11 mouse cellular contexts compared by ENCODE assay signal in genomic region chr12:98741011-98741501, GRCm38 (mm10). TPM values are rescaled to one million over a fixed set of nuclear protein-coding genes. Genes with fewer than 3 reads are reported as not detected.
DNase-seq lines count a peak whose midpoint lies in the region; ATAC-seq and TF ChIP-seq lines count a peak whose summit lies in the region.
"Had no signal": no experiment of that assay in that cellular context is flagged by ENCODE, and none has a peak within 500 bp of the region (broad histone marks: within the 10 kb centered on the region; RNA-seq: fewer than 3 reads in every experiment).

No protein-coding gene starts in this region.

- peaks cover 7% of the 10 kb centered on the region; the same call in 1 of the 2 replicates for H3K4me1 ChIP-seq in intestine, embryonic 14.5 days (replicated peaks; ENCODE audit: control insufficient read depth, insufficient read depth, low read length)
- H3K4me1 ChIP-seq in intestine, postnatal 0 days (replicated peaks; ENCODE audit: control insufficient read depth, insufficient read depth, low read length): no peaks in the 10 kb centered on the region
- peaks cover 8% of the 10 kb centered on the region for H3K4me1 ChIP-seq in embryonic facial prominence, embryonic 15.5 days
- H3K4me1 ChIP-seq in liver, embryonic 16.5 days (ENCODE audit: control insufficient read depth, low read depth, low read length): 0 out of 2 replicates have a peak, but pooled peaks cover under 1% of the 10 kb centered on the region

- TF ChIP-seq CTCF in intestine, postnatal 0 days (IDR thresholded peaks at IDR 0.05; ENCODE audit: low read depth): no peak
- no peak for TF ChIP-seq CTCF in left cerebral cortex, adult 2 months (IDR thresholded peaks at IDR 0.05)

- no peak overlapping the region for H3K4me3 ChIP-seq in intestine, embryonic 14.5 days (ENCODE audit: low read depth, low read length)
- H3K4me3 ChIP-seq in intestine, postnatal 0 days (ENCODE audit: low read depth, low read length): no peak overlapping the region
- H3K4me3 ChIP-seq in embryonic facial prominence, embryonic 15.5 days (replicated peaks): no peak overlapping the region
- H3K4me3 ChIP-seq in liver, embryonic 16.5 days (ENCODE audit: low read depth, low read length): no peak overlapping the region
- H3K4me3 ChIP-seq in left cerebral cortex, adult 2 months: no peak overlapping the region
- H3K4me3 ChIP-seq: heart, adult 2 months; megakaryocyte, embryonic 14.5 days had no signal

- H3K9me3 ChIP-seq in intestine, embryonic 14.5 days (ENCODE audit: control insufficient read depth, low read length): no peaks in the 10 kb centered on the region
- no peaks in the 10 kb centered on the region for H3K9me3 ChIP-seq in intestine, postnatal 0 days (ENCODE audit: control insufficient read depth)
- H3K9me3 ChIP-seq in embryonic facial prominence, embryonic 15.5 days (replicated peaks): no peaks in the 10 kb centered on the region
- no peaks in the 10 kb centered on the region for H3K9me3 ChIP-seq in liver, embryonic 16.5 days (replicated peaks; ENCODE audit: control insufficient read depth, low read length)

- WGBS in intestine, embryonic 14.5 days: 51% methylated on average over 3 of the region's 3 CpGs
- 30% methylated on average over 3 of the region's 3 CpGs for WGBS in intestine, postnatal 0 days
- WGBS in embryonic facial prominence, embryonic 15.5 days: 43% methylated on average over 3 of the region's 3 CpGs
- WGBS in liver, embryonic 16.5 days (ENCODE audit: insufficient replicate concordance): 31% methylated on average over 3 of the region's 3 CpGs

- peak; percentile 42; the same call in 1 of the 2 replicates for ATAC-seq in intestine, embryonic 14.5 days (replicated peaks; ENCODE audit: low FRiP score, low TSS enrichment, low read depth)
- no peak for ATAC-seq in intestine, postnatal 0 days
- peak; percentile 37; the same call in 1 of the 2 replicates for ATAC-seq in embryonic facial prominence, embryonic 15.5 days (ENCODE audit: insufficient number of reproducible peaks, low FRiP score, low TSS enrichment, low read depth)
- ATAC-seq in liver, embryonic 16.5 days (ENCODE audit: low read depth): peak; percentile 28; the same call in 1 of the 2 replicates

- no peak overlapping the region for H3K4me2 ChIP-seq in intestine, embryonic 14.5 days (ENCODE audit: low read length)
- no peak overlapping the region for H3K4me2 ChIP-seq in intestine, postnatal 0 days (replicated peaks; ENCODE audit: low read depth)
- H3K4me2 ChIP-seq in embryonic facial prominence, embryonic 15.5 days (replicated peaks): no peak overlapping the region
- no peak overlapping the region for H3K4me2 ChIP-seq in liver, embryonic 16.5 days (ENCODE audit: low read depth, low read length)

- intact Hi-C loops in left cerebral cortex, adult 2 months (cut with DNase I): no loop called here

- H3K9ac ChIP-seq in intestine, embryonic 14.5 days (ENCODE audit: low read length): no peak overlapping the region
- H3K9ac ChIP-seq in intestine, postnatal 0 days (ENCODE audit: low read depth, low read length): no peak overlapping the region
- H3K9ac ChIP-seq in embryonic facial prominence, embryonic 15.5 days: no peak overlapping the region
- no peak overlapping the region for H3K9ac ChIP-seq in liver, embryonic 16.5 days (ENCODE audit: low read depth, low read length)

- no peaks in the 10 kb centered on the region for H3K36me3 ChIP-seq in intestine, embryonic 14.5 days (ENCODE audit: control insufficient read depth, insufficient read depth, low read length)
- H3K36me3 ChIP-seq in intestine, postnatal 0 days (ENCODE audit: control insufficient read depth, insufficient read depth): no peaks in the 10 kb centered on the region
- H3K36me3 ChIP-seq in embryonic facial prominence, embryonic 15.5 days: no peaks in the 10 kb centered on the region
- H3K36me3 ChIP-seq in liver, embryonic 16.5 days (ENCODE audit: control insufficient read depth, insufficient read depth): no peaks in the 10 kb centered on the region

- no peaks in the 10 kb centered on the region for H3K27me3 ChIP-seq in intestine, embryonic 14.5 days (replicated peaks; ENCODE audit: control insufficient read depth, insufficient read depth, low read length)
- H3K27me3 ChIP-seq in intestine, postnatal 0 days (replicated peaks; ENCODE audit: control insufficient read depth, insufficient read depth, low read length): no peaks in the 10 kb centered on the region
- peaks cover 8% of the 10 kb centered on the region; the same call in 1 of the 2 replicates for H3K27me3 ChIP-seq in embryonic facial prominence, embryonic 15.5 days
- H3K27me3 ChIP-seq in liver, embryonic 16.5 days (ENCODE audit: control insufficient read depth, insufficient read depth, low read depth, low read length): peaks cover 34% of the 10 kb centered on the region

- no peak overlapping the region for H3K27ac ChIP-seq in intestine, embryonic 14.5 days (ENCODE audit: low read depth)
- H3K27ac ChIP-seq in intestine, postnatal 0 days (ENCODE audit: low read depth, low read length): no peak overlapping the region
- no peak overlapping the region for H3K27ac ChIP-seq in embryonic facial prominence, embryonic 15.5 days (replicated peaks)
- H3K27ac ChIP-seq in liver, embryonic 16.5 days (ENCODE audit: low read length): peak overlapping the region; percentile 43; the same call in 1 of the 2 replicates
- no peak overlapping the region for H3K27ac ChIP-seq in left cerebral cortex, adult 2 months
- H3K27ac ChIP-seq: heart, adult 2 months had no signal

- no peak for DNase-seq in intestine, embryonic 14.5 days (ENCODE audit: low spot score)
- peak; percentile 58 for DNase-seq in MN1 (ENCODE audit: low spot score)
- DNase-seq in cerebellum, adult 11-12 months: no peak
- DNase-seq in left cerebral cortex, adult 2 months (ENCODE audit: extremely low spot score in 1 of 2, low spot score in 2 of 2): no peak
- no peak for DNase-seq in natural killer cell, adult 2 months (ENCODE audit: low spot score in 2 of 2)
- DNase-seq: right cerebral cortex, postnatal 4 days had no signal

RNA-seq across cellular contexts. Expression of gene Ptpn21, which starts 3.9 kb away (rescaled TPM):
- 10.7 and 11.3 TPM in 2 replicates for polyA plus RNA-seq in intestine, embryonic 14.5 days (2014; fragmentation: Nextera tagmentation; extraction: Ambion mirVana)
- 4.3 and 4.7 TPM in 2 replicates for polyA plus RNA-seq in intestine, postnatal 0 days (2015; fragmentation: Nextera tagmentation; extraction: Ambion mirVana)
- 10.6 and 11.7 TPM in 2 replicates for polyA plus RNA-seq in embryonic facial prominence, embryonic 15.5 days (2015; fragmentation: Nextera tagmentation; extraction: Ambion mirVana)
- 2.2 and 2.9 TPM in 2 replicates for polyA plus RNA-seq in liver, embryonic 16.5 days (2015; fragmentation: Nextera tagmentation; extraction: Ambion mirVana)
- total RNA-seq in left cerebral cortex, adult 2 months (2021): 10 to 100 TPM in 1 of 2 experiments, 1 to 10 TPM in 1; 7.9 to 12.6 TPM

RNA-seq across cellular contexts. Expression of gene Zc3h14, which starts 5.7 kb away (rescaled TPM):
- 115 and 117 TPM in 2 replicates for polyA plus RNA-seq in intestine, embryonic 14.5 days (2014; fragmentation: Nextera tagmentation; extraction: Ambion mirVana)
- polyA plus RNA-seq in intestine, postnatal 0 days (2015; fragmentation: Nextera tagmentation; extraction: Ambion mirVana): 34.1 and 37.9 TPM in 2 replicates
- 107 and 117 TPM in 2 replicates for polyA plus RNA-seq in embryonic facial prominence, embryonic 15.5 days (2015; fragmentation: Nextera tagmentation; extraction: Ambion mirVana)
- 30.8 and 31.8 TPM in 2 replicates for polyA plus RNA-seq in liver, embryonic 16.5 days (2015; fragmentation: Nextera tagmentation; extraction: Ambion mirVana)
- total RNA-seq in left cerebral cortex, adult 2 months (2021): 10 to 100 TPM; 93.1 to 96.1 TPM
